Mouse (Mus musculus) adrenal gland, postnatal 10 days (tissue): Measurements from ENCODE around the gene Atp6v0b. TPM values are rescaled to one million over a fixed set of nuclear protein-coding genes. Genes with fewer than 3 reads are reported as not detected.

Experiments
- DNase-seq: peaks from one replicate; pipeline ENCODE4 v3.0.0; 2021; ENCODE audit warnings: mixed read lengths
- total RNA-seq, 2 experiments: library from RNA; stranded (reverse); gene quantifications; 2 replicates each; pipeline ENCODE4 v1.2.3; 2021

Gene Atp6v0b
- total RNA-seq, 2 experiments from 2014 or later = 145 to 149 TPM

DNA sequence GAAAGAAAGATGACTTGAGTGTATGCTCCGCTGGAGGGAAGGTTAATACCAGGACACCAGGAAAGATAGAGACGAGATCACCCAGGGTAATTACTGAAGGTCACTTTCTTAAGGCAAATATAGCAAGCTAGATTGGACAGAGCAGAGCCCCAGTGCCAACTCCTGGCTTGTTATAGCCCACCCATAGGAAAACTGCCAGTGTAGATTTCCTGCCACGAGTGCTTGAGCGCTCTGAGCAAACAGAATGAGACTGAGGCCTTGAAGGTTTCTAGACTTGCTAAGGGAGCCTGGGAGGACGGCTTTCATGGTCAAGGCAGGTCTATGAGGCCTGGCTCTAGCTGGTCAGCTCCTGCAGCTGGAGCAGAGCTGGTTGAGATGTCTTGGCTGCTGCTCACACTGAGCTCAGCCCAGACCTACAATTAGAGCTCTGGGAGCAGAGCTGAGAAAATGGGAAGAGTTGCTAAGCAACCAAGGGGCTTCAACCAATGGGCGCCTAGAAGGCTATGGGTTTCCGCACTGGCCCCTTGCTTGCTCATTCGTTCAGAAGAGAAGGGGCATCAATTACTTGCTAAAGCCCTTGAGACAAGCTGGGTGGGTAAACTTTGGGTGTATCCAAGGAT, 21.8 kb upstream of the Atp6v0b start:
- no peak for DNase-seq

DNA sequence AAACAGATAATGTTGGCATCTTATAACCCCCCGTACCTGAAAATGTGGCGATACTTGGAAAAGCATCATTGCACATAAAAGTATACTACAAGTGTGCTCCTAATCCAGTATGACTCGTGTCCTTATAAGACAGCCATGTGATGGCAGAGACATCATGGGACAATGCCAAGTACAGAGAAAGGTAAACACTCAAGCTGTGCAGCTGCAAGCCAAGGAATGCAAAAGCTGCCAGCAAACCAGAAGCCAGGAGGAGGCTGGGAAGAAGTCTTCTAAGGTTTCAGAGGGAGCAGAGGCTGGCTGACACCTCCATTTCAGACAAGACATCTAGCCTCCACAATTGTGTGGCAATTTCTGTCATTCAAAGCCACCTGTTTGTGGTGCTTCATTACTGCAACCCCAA, 19.1 kb upstream of the Atp6v0b start:
- DNase-seq = peak; percentile 37

DNA sequence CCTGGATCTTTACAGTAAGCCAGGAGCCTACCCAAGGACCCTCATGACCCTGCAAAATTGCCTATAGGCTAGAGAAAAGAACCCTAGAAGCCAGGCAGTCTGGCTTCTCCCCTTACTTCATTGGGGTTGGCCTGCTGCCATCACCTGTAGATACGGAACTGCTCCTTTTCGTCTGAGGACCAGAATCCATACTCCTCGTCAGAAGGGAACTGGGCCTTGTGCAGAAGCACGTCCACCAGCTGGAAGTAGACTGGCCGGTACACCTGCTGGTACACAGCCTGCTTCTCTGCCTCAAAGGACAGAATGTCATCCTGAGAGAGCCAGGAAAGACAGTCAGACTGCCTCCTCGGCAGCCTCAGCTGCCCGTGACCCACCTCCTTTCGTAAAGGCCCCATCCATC, 17.6 kb upstream of the Atp6v0b start:
- no peak for DNase-seq

DNA sequence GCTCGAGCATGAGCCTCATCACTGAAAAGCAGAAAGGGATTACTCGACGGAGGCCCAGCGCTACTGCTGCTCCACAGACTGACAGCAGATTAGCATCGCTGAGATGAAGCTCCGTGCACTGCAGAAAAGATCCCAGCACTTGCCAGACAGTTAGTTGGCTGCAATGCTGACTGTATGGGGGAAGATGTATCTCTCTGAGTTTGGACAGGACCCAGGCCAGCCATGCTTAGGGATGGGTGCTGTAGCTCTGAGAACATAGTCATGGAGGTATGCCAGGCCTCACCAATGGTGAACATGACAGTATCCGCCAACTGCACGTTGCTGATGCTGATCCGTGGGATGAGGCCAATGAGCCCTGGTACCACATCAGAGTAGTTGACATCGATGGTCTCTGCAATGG, 17.0 kb upstream of the Atp6v0b start:
- no peak for DNase-seq

DNA sequence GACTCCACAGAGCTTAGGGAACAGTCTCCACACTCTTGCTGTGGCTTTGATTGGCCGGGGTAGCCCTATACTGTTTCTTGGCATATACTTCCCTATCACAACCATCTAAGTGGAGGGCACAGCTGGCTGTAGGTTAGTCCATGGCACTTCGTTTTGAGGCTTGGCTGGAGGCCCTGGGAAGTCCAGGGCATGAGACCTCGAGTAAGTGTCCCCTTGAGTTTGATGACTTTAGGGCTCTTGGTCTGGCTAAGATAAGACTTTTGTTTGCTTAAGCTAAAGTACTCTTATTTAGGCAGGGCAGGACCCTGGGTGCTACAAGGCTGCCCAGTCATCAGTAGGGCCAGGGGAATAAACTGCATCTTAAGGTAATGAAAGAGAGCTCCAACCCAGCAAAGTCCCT, 11.0 kb upstream of the Atp6v0b start:
- no peak for DNase-seq

DNA sequence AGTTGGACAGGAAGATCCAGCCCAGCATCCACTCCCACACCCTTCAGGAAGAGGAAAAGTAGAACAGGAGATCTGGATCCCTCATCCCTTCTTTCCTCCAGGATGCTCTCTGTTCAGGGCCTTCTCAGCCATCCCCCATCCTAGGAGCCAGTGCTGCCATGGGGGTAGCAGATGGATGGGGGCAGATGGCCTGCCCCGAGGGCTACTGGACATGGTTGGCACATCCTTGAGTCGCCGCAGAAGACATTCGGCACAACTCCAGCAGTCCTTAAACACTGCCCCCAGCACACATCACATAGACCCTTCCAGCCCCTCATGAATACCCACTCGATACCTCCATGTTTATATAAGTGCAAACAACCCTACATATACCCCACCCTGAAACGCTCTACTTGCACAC, 8.9 kb upstream of the Atp6v0b start:
- no peak for DNase-seq

DNA sequence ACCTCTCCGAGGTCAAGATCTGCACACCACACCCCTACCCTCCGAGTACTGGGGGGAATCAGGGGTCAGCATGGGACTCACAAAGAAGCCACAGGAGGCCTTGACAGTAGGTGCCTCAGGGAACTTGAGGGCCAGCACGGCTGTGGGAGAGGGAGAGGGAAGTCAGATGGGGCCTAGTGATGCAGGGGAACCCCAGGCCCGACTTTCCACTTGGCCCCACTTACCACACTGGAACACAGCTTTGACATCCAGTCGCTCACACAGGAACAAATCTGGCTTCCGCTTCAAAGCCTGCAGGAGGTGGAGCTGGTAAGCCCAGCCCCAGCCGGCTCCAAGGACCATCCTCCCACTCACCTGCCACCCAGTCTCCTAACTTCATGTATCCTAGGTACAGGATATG, 8.2 kb upstream of the Atp6v0b start:
- no peak for DNase-seq

DNA sequence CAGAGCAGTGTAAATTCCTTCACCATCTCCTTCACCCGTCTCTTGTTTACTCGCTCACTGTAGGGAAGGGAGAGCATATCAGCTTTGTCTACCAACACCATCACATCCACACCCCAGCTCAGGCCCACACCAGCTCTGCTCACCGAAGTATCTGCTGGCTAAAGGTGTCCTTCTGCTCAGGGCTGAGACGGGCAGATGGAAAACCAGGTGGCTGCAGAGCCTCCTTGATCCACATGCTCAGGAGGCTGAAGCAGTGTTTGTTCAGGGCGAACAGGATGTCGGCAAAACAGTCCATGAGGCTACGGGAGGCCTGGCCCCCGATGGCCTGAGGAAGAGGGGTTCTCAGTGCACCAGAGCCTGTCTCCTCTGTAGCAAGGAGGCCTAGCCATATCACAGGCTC, 7.5 kb upstream of the Atp6v0b start:
- no peak for DNase-seq

DNA sequence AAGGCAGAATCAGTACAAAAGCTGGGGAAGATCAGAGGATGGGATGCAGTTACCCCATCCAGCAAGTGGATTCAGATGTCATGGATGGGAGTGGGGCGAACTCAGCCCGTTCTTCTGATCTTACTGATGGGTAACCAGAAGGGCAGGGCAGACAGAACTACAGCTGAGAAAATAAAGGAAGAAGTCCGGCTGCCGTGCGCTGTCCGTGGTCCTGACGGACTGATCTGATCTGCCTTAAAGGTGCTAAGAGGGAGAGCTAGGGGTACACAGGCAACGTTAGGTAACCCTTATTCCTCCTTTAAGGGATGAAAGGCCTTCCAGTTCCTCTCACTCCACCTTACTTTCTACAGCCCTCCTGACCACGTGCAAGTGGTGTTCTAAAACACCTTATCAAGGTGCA, 6.2 kb upstream of the Atp6v0b start:
- peak; percentile 82 for DNase-seq

DNA sequence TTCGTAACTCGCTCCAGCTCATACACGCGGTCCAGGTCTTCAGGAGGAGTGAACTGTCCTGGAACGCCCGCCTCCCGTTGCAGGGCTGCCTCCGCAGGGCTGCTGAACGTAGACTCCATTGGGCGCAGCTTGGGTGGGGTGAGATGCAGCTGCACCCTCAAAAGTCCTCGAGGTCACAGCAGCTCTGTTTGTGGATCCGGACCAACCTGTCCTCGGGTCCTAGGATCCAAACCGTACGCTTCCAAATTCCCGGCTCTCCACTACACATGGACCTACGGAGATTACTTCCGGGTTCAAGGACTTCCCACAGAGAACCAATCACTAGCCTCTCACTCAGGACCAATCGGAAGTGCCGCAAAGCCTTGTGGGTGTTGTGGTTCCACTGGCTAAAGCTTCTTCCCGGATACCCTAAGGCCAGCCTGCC, 4.6 kb upstream of the Atp6v0b start, which contains the start of gene Dph2:
TSS of gene Dph2 (minus strand) at position 295 of the 424 bp plus-strand sequence.
- DNase-seq = peak; percentile 84

DNA sequence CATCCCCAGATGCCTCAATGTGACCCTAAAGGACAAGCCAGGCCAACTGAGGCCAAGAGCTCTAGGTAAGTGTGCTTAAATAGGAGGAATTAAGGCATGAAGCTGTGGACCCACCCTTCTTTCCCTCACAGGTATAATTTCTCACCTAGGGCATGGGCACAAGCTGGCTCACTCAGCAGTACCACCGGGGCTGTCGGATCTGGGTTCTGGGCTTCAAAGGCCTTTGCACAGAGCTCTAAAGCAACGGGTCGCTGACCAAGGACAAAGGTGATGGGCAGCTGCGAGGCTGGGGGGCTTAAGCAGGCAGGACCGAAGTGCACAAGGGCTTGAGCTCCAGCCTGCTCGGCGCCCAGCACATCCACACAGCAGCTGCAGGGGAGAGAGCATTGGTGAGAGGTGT, 3.6 kb upstream of the Atp6v0b start:
- DNase-seq = no peak

DNA sequence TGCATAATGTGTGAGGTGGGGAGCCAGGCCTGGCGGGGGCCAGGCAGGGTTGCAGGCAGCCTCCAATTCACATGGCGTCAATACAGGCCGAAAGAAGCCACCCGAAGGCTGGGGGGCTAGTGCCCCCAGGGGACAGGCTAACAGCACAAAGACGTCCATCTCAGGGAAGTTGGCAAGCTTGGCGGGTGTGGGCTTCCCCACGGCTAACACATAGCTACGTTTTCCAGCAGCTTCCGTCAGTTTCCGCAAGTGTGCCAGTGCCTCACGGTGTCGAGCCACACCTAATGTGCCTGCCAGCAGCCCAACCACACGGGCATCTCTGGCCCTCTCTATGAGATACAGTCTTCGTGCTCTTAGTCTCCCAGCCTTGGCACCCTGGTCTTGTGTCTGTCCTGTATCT, 2.9 kb upstream of the Atp6v0b start:
- DNase-seq = no peak

DNA sequence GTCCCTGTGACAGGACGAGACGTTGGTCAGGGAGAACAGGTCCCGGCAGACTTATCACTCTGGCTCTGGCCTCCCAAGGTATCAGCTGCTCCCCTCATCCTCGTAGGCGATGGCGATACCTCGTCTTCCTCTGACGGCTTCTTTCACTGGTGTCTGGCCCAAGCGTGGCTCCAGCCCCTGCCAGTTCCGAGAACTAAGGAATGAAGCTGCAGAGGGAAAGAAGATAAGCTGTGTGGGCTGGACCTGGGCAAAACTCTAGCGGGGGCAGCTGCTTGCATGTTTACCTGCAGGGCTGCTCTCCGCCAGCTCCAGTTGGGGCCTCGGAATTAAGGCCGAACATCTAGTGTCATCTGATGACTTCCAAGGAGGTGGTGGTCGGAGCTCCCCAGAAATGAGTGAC, 2.3 kb upstream of the Atp6v0b start:
- no peak for DNase-seq

DNA sequence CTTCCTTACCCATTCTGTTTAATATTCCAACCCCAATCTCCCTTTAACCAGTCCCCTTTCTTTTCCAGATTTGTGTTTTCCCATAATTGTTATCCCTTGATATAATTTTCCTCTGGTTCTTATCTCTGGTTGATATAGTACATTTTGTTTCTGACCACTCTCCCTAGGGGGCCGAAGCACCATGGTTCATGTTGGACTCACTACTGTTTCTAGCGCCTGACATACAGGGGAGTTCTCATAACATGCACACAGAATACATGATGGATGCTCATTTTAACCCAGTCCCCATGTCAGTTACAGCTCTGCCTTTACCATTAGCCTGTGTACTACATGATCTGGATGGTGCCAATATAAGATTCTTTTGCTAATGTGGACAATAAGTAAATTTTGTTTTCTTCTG, 787 bp upstream of the Atp6v0b start:
- DNase-seq = no peak

DNA sequence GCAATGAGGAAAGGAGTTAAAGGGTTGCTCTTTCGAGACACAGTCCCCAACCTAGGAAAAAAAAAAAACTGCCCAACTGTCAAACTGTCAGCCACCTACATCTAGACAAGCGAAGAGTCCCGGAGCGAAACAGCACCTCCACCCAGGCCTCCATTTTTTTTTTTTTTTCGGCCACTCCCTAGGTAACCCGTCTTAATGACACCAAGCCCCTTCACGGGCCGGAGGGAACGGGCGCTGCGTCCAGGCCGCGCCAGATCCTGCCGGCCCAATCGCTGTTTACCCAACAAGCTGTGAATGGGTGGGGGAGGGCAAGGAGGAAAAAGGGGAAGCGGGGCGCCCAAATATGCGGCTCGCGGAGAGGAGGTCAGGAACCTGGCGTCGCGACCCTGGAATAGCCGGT, 489 bp downstream of the Atp6v0b start:
- DNase-seq = no peak

DNA sequence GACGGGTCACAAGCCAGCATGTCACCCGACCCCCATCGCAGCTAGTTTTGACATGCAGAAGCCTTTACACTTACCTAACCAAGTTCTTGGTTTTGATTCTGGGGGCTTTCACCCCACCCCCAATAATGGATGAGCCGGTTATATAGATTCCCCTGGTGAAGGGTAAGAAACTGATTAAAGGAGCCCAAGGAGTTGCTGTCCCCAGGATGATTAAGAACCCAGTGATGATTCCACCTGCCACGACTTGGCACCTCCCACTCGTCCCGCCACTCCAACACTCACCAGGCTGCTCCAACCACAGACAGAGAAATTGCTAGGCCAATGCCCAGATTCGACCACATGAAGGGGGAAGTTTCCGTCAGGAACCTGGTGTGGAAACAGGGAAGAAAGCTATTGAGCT, 1.1 kb downstream of the Atp6v0b start:
- no peak for DNase-seq

DNA sequence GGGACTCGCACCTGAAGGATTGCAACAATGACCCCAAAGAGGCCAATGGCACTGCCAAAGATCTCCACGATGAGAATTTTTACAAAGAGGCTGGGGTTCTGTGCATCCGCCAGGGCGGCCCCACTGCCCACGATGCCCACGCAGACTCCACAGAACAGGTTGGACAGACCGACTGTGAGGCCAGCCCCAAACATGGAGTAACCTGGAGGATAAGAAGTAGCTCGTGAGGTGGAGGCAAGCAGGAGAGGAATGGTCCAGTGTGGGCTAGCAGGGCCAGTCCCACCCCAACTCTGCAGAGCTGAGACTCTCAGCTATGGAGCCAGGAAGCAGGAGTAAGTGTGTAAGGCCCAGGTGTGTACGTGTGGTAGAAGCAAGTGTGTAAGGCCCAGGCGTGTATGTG, 2.0 kb downstream of the Atp6v0b start:
- no peak for DNase-seq

DNA sequence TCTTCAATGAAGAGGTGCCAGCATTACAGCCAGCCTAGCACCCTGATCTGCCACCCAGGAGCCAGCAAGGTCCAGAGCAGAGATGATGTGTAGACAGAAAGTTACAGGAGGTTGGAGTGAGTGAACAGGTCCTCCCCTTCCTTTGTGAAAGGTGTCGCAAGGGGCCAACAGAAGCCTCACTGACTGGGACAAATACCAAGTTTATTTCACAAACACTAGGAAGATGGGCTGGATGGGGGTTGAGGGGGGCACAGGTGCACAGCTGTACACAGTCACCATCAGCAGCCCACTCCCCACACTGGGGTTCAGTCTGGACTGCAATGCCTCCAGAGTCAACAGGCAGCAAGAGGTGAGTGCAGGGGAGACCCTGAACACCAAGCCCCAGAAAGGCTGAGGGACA, 3.0 kb downstream of the Atp6v0b start:
- no peak for DNase-seq

DNA sequence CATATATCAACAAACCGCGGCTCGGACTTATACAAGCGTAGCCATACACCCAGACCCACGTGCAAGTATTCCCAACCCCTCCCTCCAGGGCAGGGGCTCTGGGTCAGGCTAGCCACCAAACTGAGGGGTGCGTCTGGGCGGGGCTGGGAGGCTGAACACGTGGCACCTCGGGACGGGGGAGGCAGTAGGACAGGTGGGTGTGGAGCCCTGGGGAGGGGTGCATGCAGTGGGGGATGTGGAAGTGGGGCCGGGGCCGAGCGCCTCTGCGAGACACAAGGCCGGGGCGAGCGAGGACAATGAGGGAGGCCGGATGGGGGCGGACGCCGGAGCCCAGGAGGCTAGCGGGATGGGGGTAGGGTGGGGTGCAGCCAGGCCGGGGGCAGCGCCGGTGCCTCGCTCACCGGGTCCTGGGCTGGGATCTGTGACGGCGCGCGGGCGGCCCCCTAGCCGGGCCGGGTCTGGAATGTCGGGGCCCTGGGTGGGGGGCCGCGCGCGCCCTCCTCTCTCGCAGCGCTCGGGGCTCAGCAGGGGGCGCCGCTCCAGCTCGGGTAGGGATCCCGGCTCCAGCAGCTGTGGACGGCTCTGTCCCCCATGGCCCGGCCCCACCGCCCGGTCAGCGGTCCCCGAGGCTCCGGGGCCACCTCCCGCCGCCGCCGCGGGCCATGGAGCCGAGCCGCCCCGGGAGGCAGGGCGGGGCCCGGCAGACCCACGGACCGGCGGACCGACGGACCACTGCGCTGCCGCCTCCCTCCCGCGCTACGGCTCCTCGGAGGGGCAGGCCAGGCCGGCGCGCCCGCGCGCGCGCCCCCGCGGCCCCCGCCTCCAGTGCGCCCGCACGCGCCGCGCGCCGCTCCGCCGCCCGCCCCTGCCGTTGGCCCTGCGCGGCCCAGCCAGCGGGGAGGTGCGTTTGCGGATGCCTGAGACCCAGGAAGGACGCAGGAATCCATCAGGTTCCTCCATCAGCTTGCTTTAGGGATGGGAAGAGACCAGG, 4.1 kb downstream of the Atp6v0b start, which contains the start of gene B4galt2:
TSS of gene B4galt2 (minus strand) at position 787 of the 991 bp plus-strand sequence.
- peak; percentile 79 for DNase-seq

DNA sequence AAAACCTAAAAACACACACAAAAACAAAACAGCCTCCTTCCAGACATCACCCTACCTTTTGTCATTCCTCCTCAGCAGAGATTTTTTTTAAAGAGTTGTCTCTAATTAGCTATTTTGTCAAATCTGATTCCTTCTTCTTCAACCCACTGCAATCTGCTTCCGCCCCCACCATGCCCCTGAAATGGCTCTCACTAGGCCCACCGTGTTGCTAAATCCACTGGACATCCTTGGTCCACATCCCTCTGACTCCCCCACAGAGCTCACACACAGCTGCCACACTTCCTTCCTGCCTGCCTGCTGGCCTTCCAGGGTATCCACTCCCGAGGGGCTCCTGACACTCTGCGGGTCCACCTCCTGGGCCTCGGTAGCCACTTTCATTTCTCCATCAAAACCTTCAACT, 8.4 kb downstream of the Atp6v0b start:
- no peak for DNase-seq

DNA sequence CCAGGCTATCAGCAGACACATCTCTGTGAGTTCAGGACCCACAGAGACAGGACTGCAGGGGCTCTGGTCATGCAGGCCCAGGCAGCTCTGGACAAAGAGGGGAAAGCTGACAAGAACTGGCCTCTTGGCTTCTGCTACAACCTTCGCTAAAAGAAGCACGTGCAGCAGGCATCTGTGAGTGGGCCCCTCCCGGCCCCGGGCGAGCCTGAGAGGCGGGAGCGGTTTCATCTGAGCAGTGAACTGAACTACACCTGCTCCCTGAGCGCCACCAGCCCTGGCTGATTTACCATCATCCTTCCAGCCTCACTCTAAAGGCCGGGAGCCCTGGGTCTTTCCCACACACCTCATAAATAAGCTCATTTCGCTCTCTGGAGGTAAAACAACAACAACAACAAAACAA, 8.8 kb downstream of the Atp6v0b start:
- DNase-seq = no peak

DNA sequence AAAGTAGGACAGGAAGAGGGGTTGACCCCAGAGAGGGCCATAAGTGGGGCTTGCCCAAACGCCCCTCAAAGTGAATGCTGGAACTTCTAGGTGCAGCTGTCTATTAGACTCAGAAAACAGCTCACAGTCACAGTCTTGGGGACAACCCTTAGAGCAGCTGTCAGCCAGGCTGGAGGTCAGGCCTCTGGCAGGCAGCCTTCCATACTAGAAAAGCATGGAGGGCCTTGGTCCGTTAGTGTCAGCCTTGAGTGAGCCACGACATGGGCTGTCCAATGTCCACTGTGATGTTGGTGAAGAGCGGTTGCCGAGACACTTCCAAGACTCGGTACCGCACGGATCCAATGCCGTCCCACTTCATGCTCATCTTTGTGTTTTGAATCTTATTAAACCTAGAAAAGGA, 13.5 kb downstream of the Atp6v0b start:
- DNase-seq = peak; percentile 41

DNA sequence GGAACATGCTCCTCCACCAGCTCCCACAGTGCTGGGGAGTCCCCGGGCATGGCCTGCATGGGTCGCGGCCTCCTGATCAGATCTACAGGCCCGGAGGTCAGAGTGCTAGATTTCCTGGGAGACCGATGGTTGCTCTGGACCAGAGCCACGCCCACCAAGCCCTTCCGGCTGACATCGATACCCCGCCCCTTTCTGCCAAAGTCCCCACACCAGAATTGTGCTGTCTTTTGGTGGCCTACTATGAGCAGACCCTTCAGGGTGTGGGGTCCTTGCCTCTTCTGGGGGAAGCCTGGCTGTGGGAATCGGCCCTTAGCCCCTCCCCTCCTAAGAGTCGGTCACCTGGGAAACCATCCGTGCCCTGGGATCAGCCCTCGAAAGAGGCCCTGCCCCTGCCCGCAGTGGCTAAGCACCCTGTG, 14.7 kb downstream of the Atp6v0b start, which contains the start of gene Ccdc24:
TSS of gene Ccdc24 (minus strand) at position 87 of the 416 bp plus-strand sequence.
- DNase-seq = peak; percentile 35
